Mouse (Mus musculus) embryonic facial prominence, embryonic 15.5 days (tissue): Measurements from ENCODE around the gene Cnr2. TPM values are rescaled to one million over a fixed set of nuclear protein-coding genes. Genes with fewer than 3 reads are reported as not detected.

Experiments
- ATAC-seq: fragments of 200-750 bp; cut with Nextera tagmentation; 2 replicates; pipeline ENCODE4 v1.8.0; 2017; ENCODE audit warnings: low read depth, moderate TSS enrichment; ENCODE audit not compliant: insufficient number of reproducible peaks, low FRiP score, low TSS enrichment
- H3K27ac ChIP-seq: fragments of 300-500 bp; sonication (generic); replicated peaks from 2 replicates; pipeline ENCODE4 v1.5.1; 2015; ENCODE audit warnings: mild to moderate bottlenecking, inconsistent platforms
- H3K27me3 ChIP-seq: fragments of 300-500 bp; sonication (generic); 2 replicates; pipeline ENCODE4 v1.6.1; 2015; ENCODE audit warnings: inconsistent platforms
- H3K36me3 ChIP-seq: fragments of 300-500 bp; sonication (generic); 2 replicates; pipeline ENCODE4 v1.6.1; 2015; ENCODE audit warnings: mild to moderate bottlenecking, inconsistent platforms
- H3K4me1 ChIP-seq: fragments of 300-500 bp; sonication (generic); 2 replicates; pipeline ENCODE4 v1.6.1; 2015; ENCODE audit warnings: inconsistent platforms
- H3K4me2 ChIP-seq: fragments of 300-500 bp; sonication (generic); replicated peaks from 2 replicates; pipeline ENCODE4 v1.6.1; 2015; ENCODE audit warnings: mild to moderate bottlenecking, inconsistent platforms
- H3K4me3 ChIP-seq: fragments of 300-500 bp; sonication (generic); replicated peaks from 2 replicates; pipeline ENCODE4 v1.5.1; 2015; ENCODE audit warnings: mild to moderate bottlenecking, inconsistent platforms
- H3K9ac ChIP-seq: fragments of 300-500 bp; sonication (generic); 2 replicates; pipeline ENCODE4 v1.6.1; 2015; ENCODE audit warnings: inconsistent platforms
- H3K9me3 ChIP-seq: fragments of 300-500 bp; sonication (generic); replicated peaks from 2 replicates; pipeline ENCODE4 v1.6.1; 2016; ENCODE audit warnings: inconsistent platforms
- WGBS: fragments of 180-500 bp; shearing (Covaris S2); methylation state at CpG from one replicate; pipeline ENCODE4 v1.1.7; 2015; 5-methylcytosine and 5-hydroxymethylcytosine counted together
- polyA plus RNA-seq: library from polyadenylated mRNA; unstranded; fragments of >200 nt; fragmentation: Nextera tagmentation; extraction: Ambion mirVana; gene quantifications from 2 replicates; pipeline ENCODE4 v1.2.1, GENCODE M21; 2015

The Cnr2 gene
- polyA plus RNA-seq, 1 experiment from 2014 or later: 0.85 TPM

- no peak overlapping the region for H3K4me2 ChIP-seq
- H3K4me3 ChIP-seq: no peak overlapping the region
- no peaks in the 10 kb centered on the region for H3K9me3 ChIP-seq
- H3K36me3 ChIP-seq: peaks cover 19% of the 10 kb centered on the region; the same call in 1 of the 2 replicates
- no peak overlapping the region for H3K27ac ChIP-seq
- H3K4me1 ChIP-seq: peaks cover 11% of the 10 kb centered on the region
- WGBS: 92% methylated on average over 2 of the region's 2 CpGs
- no peak overlapping the region for H3K9ac ChIP-seq
- H3K27me3 ChIP-seq: no peaks in the 10 kb centered on the region
- ATAC-seq: no peak
These were observed 29.2 kb downstream of the Cnr2 start for GRCm38 (mm10) chr4:135924418-135924817.

DNA sequence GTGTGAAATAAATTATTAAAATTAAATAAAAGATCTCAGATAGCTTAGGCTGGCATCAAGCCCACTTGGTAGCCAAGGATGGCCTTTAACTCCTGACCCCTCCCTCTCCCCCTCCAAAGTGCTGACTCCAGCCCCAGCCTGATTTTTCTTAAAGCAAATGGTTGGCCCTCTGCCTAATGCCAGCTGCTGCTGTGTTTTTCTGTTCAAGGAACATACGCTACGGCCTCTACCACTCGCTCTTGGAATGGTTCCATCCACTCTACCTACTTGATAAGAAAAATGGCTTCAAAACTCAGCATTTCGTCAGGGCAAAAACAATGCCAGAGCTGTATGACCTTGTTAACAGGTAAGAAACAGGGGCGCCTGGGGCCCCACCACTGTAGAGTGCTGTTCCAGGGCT is 30.1 kb downstream of the Cnr2 start:
- no peak overlapping the region for H3K4me3 ChIP-seq
- 87% methylated on average over 5 of the region's 5 CpGs for WGBS
- ATAC-seq: no peak

DNA sequence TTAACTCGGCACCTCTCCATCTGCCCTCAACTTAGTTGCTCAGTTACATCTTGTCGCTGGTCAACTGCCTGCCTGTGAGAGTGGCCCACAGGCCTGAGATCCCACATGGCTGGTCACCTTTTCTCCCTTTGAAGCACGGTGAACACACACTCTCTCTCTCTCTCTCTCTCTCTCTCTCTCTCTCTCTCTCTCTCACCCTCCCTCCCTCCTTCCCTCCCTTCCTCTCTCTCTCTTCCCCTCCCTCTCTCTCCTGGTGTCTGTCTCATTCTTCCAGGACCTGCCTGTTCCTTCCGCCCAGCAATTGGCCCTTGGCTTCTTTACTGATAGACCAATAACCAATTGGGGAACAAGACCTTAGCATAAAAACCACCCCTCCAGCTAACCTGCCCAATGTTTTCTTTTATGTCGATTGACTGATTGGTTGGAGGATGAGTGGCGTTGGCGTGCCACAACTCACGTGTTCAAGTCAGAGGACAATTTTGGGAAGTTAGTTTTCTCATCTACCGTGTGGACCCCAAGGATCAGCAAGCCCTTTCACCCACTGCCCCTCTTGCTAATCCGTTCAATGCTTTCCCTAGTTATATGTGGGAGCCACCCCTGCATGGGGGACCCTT is 31.1 kb downstream of the Cnr2 start:
- Histone ChIP-seq H3K4me1 (peaks cover 10% of the 10 kb centered on the region), H3K9me3 (no peaks in the 10 kb centered on the region), H3K4me3 (no peak overlapping the region), H3K27me3 (no peaks in the 10 kb centered on the region), H3K9ac (no peak overlapping the region), H3K4me2 (no peak overlapping the region), H3K27ac (no peak overlapping the region), H3K36me3 (peaks cover 30% of the 10 kb centered on the region)
- no peak for ATAC-seq
- 86% methylated on average over 10 of the region's 10 CpGs for WGBS

More for the DNA sequence above, 30.1 kb downstream of the Cnr2 start:
- peaks cover 20% of the 10 kb centered on the region; the same call in 1 of the 2 replicates for H3K36me3 ChIP-seq
- peaks cover 11% of the 10 kb centered on the region for H3K4me1 ChIP-seq
- no peak overlapping the region for H3K4me2 ChIP-seq
- no peak overlapping the region for H3K27ac ChIP-seq
- no peaks in the 10 kb centered on the region for H3K27me3 ChIP-seq
- H3K9ac ChIP-seq: no peak overlapping the region
- no peaks in the 10 kb centered on the region for H3K9me3 ChIP-seq

DNA sequence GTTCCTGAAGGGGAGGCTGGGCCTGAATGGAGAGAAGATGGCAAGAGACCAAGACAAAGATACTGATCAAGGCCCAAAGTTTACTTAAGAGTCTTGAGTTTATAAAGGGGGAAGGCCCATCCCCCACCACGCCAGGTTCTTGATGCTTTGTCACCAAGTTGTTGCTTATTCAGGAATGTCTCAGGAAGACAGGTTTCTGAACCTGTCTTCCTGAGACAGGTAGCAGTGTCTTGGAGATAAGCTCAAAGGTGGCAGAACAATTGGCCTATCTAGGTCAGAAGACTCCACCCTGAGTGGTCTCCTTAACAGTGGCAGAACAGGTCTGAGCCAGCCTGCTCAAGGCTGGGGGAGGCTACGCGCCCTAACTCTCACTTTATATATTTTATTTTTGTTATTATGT is 31.7 kb downstream of the Cnr2 start:
- Histone ChIP-seq H3K36me3 (peaks cover 35% of the 10 kb centered on the region), H3K27me3 (no peaks in the 10 kb centered on the region), H3K4me2 (no peak overlapping the region), H3K27ac (no peak overlapping the region), H3K9ac (no peak overlapping the region), H3K4me1 (peaks cover 5% of the 10 kb centered on the region), H3K4me3 (no peak overlapping the region), H3K9me3 (no peaks in the 10 kb centered on the region)
- 87% methylated on average over 3 of the region's 3 CpGs for WGBS
- ATAC-seq: no peak

GRCm38 (mm10) chr4:135928376-135928775 is 33.2 kb downstream of the Cnr2 start:
- H3K4me2 ChIP-seq: no peak overlapping the region
- ATAC-seq: no peak
- H3K36me3 ChIP-seq: peaks cover 46% of the 10 kb centered on the region
- 77% methylated on average over 9 of the region's 9 CpGs for WGBS
- no peaks in the 10 kb centered on the region for H3K9me3 ChIP-seq
- H3K27ac ChIP-seq: no peak overlapping the region
- H3K4me1 ChIP-seq: no peaks in the 10 kb centered on the region
- no peaks in the 10 kb centered on the region for H3K27me3 ChIP-seq
- no peak overlapping the region for H3K4me3 ChIP-seq
- no peak overlapping the region for H3K9ac ChIP-seq

DNA sequence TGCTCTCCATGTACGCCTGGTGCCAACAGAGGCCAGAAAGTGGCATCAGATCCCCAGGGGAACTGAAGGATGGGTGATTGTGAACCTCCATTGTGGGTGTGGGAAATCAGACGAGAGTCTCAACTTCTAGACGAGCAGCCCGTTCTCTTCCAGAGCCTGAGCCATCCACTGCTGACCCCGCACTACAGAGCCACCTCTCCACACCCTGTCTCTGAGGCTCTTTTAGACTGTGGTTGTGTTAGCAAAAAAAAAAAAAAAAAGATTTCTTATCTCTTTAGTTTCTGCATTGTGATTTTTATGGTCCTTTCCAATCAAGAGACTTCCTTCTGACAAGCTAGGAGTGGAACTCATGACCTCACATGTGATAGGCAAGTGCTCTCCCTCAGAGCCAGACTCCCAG is 34.2 kb downstream of the Cnr2 start:
- no peak for ATAC-seq
- Histone ChIP-seq H3K4me2 (no peak overlapping the region), H3K36me3 (peaks cover 51% of the 10 kb centered on the region), H3K9ac (no peak overlapping the region), H3K27me3 (no peaks in the 10 kb centered on the region), H3K4me1 (no peaks in the 10 kb centered on the region), H3K27ac (no peak overlapping the region), H3K9me3 (no peaks in the 10 kb centered on the region), H3K4me3 (no peak overlapping the region)
- WGBS: 91% methylated on average over 5 of the region's 5 CpGs

DNA sequence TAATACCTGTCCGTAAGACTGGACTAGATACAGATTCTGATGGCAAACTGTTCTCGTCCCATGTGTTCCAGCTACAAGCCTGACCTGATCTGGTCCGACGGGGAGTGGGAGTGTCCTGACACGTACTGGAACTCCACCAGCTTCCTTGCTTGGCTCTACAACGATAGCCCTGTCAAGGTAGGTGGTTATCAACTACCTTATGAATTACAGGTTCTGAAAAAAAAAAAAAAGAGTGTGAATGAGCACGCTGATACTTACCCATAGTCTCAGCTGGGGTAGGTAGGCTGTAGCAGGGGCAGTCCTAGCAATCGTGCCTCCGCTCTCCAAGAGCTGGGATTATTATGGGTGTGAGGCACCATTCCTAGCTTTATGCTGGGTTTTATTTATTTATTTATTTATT is 34.6 kb downstream of the Cnr2 start:
- WGBS: 87% methylated on average over 9 of the region's 9 CpGs
- no peaks in the 10 kb centered on the region for H3K4me1 ChIP-seq
- peaks cover 55% of the 10 kb centered on the region for H3K36me3 ChIP-seq
- no peak overlapping the region for H3K27ac ChIP-seq
- no peaks in the 10 kb centered on the region for H3K27me3 ChIP-seq
- ATAC-seq: no peak
- H3K9me3 ChIP-seq: no peaks in the 10 kb centered on the region
- no peak overlapping the region for H3K4me2 ChIP-seq
- no peak overlapping the region for H3K9ac ChIP-seq
- H3K4me3 ChIP-seq: no peak overlapping the region

DNA sequence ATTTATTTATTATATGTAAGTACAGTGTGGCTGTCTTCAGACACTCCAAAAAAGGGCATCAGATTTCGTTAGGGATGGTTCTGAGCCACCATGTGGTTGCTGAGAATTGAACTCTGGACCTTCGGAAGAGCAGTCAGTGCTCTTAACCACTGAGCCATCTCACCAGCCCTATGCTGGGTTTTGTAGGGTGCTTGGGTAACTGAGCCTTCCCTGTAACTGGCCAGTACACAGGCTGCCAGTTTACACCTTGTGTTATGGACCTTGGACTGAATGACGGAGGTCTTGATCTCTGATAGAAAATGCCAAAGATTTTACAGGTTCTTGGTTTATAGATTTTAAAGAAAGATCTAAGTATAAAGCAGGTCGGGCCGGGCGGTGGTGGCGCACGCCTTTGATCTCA is 35.0 kb downstream of the Cnr2 start:
- H3K27me3 ChIP-seq: no peaks in the 10 kb centered on the region
- H3K9ac ChIP-seq: no peak overlapping the region
- 93% methylated on average over 8 of the region's 8 CpGs for WGBS
- H3K4me1 ChIP-seq: no peaks in the 10 kb centered on the region
- peaks cover 59% of the 10 kb centered on the region for H3K36me3 ChIP-seq
- no peak overlapping the region for H3K4me3 ChIP-seq
- H3K27ac ChIP-seq: no peak overlapping the region
- no peak for ATAC-seq
- H3K9me3 ChIP-seq: no peaks in the 10 kb centered on the region
- H3K4me2 ChIP-seq: no peak overlapping the region

GRCm38 (mm10) chr4:135931832-135932231 is 36.6 kb downstream of the Cnr2 start:
- ATAC-seq: no peak
- no peak overlapping the region for H3K9ac ChIP-seq
- WGBS: 62% methylated on average over 5 of the region's 5 CpGs
- H3K4me2 ChIP-seq: no peak overlapping the region
- H3K27ac ChIP-seq: no peak overlapping the region
- H3K9me3 ChIP-seq: no peaks in the 10 kb centered on the region
- H3K27me3 ChIP-seq: no peaks in the 10 kb centered on the region
- H3K36me3 ChIP-seq: peaks cover 51% of the 10 kb centered on the region
- no peak overlapping the region for H3K4me3 ChIP-seq
- H3K4me1 ChIP-seq: no peaks in the 10 kb centered on the region

DNA sequence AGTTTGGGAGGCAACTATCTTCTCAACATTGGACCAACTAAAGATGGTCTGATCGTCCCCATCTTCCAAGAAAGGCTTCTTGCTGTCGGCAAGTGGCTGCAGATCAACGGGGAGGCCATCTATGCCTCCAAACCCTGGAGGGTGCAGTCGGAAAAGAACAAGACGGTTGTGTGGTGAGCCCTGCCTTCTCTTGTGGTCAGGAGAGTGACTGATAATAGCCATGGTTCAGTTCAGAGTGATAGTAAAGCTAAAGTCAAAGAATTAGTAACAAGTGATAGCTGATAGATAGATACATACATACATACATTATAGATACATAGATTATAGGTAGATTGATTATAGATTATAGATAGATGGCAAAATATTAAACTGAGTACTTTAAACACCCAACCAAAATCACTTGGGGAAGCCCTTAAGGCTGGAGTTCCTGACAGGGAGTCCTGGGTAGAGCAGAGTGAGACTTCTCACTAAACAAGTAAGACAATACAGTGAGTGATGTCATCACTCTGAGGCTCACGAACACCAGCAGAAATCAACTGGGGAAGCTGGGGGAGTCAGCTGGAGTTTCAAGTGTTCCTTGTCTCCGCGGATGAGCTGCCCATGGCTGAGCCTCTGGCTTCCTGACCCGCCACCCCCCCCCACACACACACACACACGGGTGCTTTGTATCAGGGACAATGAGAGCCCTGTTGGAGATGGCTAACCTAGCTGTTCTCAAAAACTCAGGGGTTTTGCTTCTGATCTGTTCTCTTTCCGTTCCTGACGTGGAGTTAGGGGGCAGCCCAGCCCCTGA is 39.7 kb downstream of the Cnr2 start:
- peaks cover 63% of the 10 kb centered on the region for H3K36me3 ChIP-seq
- ATAC-seq: peak; percentile 29; the same call in 1 of the 2 replicates
- no peak overlapping the region for H3K9ac ChIP-seq
- H3K4me1 ChIP-seq: no peaks in the 10 kb centered on the region
- H3K27ac ChIP-seq: no peak overlapping the region
- no peak overlapping the region for H3K4me2 ChIP-seq
- no peaks in the 10 kb centered on the region for H3K9me3 ChIP-seq
- 50% methylated on average over 12 of the region's 12 CpGs for WGBS
- no peaks in the 10 kb centered on the region for H3K27me3 ChIP-seq
- H3K4me3 ChIP-seq: no peak overlapping the region

DNA sequence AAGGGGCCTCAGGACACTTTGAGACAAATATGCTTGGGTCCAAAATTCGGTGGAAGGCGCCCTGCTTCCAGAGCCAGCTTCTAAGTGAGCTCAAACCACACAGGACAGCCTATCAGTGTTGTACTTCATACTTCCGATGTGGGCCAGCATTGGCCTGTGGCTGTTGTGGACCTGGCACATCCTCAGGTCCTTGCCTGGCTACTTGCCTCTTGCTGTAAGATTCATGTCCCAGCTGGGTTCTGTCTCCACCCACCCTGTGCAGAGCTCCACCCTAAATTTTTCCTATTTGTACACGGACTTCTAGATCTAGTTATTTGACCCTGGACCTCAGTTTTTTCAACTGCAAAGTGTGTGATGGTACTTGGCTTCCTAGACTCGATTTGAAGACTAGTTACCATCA is 40.3 kb downstream of the Cnr2 start:
- Histone ChIP-seq H3K4me3 (no peak overlapping the region), H3K4me1 (no peaks in the 10 kb centered on the region), H3K9me3 (no peaks in the 10 kb centered on the region), H3K9ac (no peak overlapping the region), H3K27me3 (no peaks in the 10 kb centered on the region), H3K4me2 (no peak overlapping the region), H3K36me3 (peaks cover 61% of the 10 kb centered on the region), H3K27ac (no peak overlapping the region)
- 49% methylated on average over 5 of the region's 5 CpGs for WGBS
- ATAC-seq: no peak

- Histone ChIP-seq H3K4me2 (no peak overlapping the region), H3K9me3 (no peaks in the 10 kb centered on the region), H3K9ac (no peak overlapping the region), H3K4me3 (no peak overlapping the region), H3K36me3 (peaks cover 39% of the 10 kb centered on the region), H3K4me1 (no peaks in the 10 kb centered on the region), H3K27me3 (no peaks in the 10 kb centered on the region), H3K27ac (no peak overlapping the region)
- WGBS: 77% methylated on average over 7 of the region's 7 CpGs
- ATAC-seq: no peak
These were observed 43.7 kb downstream of the Cnr2 start for GRCm38 (mm10) chr4:135938858-135939257.
